Mouse (Mus musculus) mouse trophoblast stem cell (cell line): ENCODE data around the gene Mafg.

Experiments
- in situ Hi-C, 2 experiments: fragments of 300-500 bp; cut with MseI, MboI; formaldehyde crosslinking; loops; 2 replicates in 1 of 2; 3 replicates in 1 of 2; pipeline ENCODE4 v1.15.1; 2025

Mafg gene

GRCm38 (mm10) chr11:120623961-120624679 is 9.3 kb downstream of the Mafg start:
- in situ Hi-C loops: no loop called here

- in situ Hi-C loops: no loop called here
These were observed 10.6 kb downstream of the Mafg start for GRCm38 (mm10) chr11:120622805-120623204.

- in situ Hi-C loops: no loop called here
These were observed 13.2 kb downstream of the Mafg start for GRCm38 (mm10) chr11:120620195-120620594.

- in situ Hi-C loops: no loop called here
These were observed 14.5 kb downstream of the Mafg start for GRCm38 (mm10) chr11:120618619-120619535.

GRCm38 (mm10) chr11:120617519-120618112 is 15.8 kb downstream of the Mafg start, which contains the start of gene Pcyt2:
Gene Pcyt2, minus strand, starts transcription at chr11:120617936.
- in situ Hi-C loops: no loop called here

- in situ Hi-C loops: no loop called here
These were observed 16.6 kb downstream of the Mafg start for GRCm38 (mm10) chr11:120616617-120617294.

GRCm38 (mm10) chr11:120615606-120616203 is 17.7 kb downstream of the Mafg start:
- in situ Hi-C loops: no loop called here

- in situ Hi-C loops: no loop called here
These were observed 18.2 kb downstream of the Mafg start for GRCm38 (mm10) chr11:120615167-120615566.

- in situ Hi-C loops: no loop called here
These were observed 19.4 kb downstream of the Mafg start for GRCm38 (mm10) chr11:120613976-120614375.

GRCm38 (mm10) chr11:120613481-120613972 is 19.9 kb downstream of the Mafg start:
- in situ Hi-C loops: no loop called here

GRCm38 (mm10) chr11:120612763-120613162 is 20.6 kb downstream of the Mafg start:
- in situ Hi-C loops: no loop called here

- in situ Hi-C loops: no loop called here
These were observed 22.8 kb downstream of the Mafg start for GRCm38 (mm10) chr11:120610477-120611046.

- in situ Hi-C loops: no loop called here
These were observed 24.1 kb downstream of the Mafg start for GRCm38 (mm10) chr11:120609250-120609649.

GRCm38 (mm10) chr11:120608241-120609034 is 25.0 kb downstream of the Mafg start, which contains the start of gene Npb:
Gene Npb, plus strand, starts transcription at chr11:120608477.
- in situ Hi-C loops: no loop called here

GRCm38 (mm10) chr11:120606764-120607163 is 26.6 kb downstream of the Mafg start:
- in situ Hi-C loops: no loop called here

- in situ Hi-C loops: no loop called here
These were observed 27.7 kb downstream of the Mafg start for GRCm38 (mm10) chr11:120605667-120606066.

GRCm38 (mm10) chr11:120603545-120603944 is 29.9 kb downstream of the Mafg start:
- in situ Hi-C loops: no loop called here

- in situ Hi-C loops: no loop called here
These were observed 32.7 kb downstream of the Mafg start for GRCm38 (mm10) chr11:120600716-120601115.

GRCm38 (mm10) chr11:120598990-120599549 is 34.3 kb downstream of the Mafg start:
- in situ Hi-C loops: no loop called here
